Mouse (Mus musculus): Measurements from ENCODE around the gene Cdkal1.

GRCm38 (mm10) chr13:29792112-29792511 is 63.4 kb downstream of the Cdkal1 start:
- no peak for TF ChIP-seq POLR2A (IDR thresholded peaks at IDR 0.05; ENCODE audit: control insufficient read depth, extremely low read depth, insufficient read depth, low read length, poor library complexity)
- TF ChIP-seq CTCF (IDR thresholded peaks at IDR 0.05; ENCODE audit: borderline replicate concordance, control insufficient read depth, extremely low read depth, insufficient read depth, low read length, poor library complexity): no peak

Measured in thymus, adult 2 months (tissue).